Mouse (Mus musculus) limb, embryonic 10.5 days (tissue): ENCODE data around the gene 2810408A11Rik. TPM values are rescaled to one million over a fixed set of nuclear protein-coding genes. Genes with fewer than 3 reads are reported as not detected.
"Not testable (repeated sequence)": the region's sequence is repeated elsewhere in the genome, so short reads cannot be mapped to it uniquely, and the experiment has no call there.

Experiments used
- DNase-seq: peaks from one replicate; pipeline ENCODE4 v3.0.0-alpha.2; 2017; ENCODE audit warnings: low spot score
- H3K27ac ChIP-seq: fragments of 300-500 bp; sonication (generic); 2 replicates; pipeline ENCODE4 v1.5.1; 2016; ENCODE audit warnings: mild to moderate bottlenecking
- H3K27me3 ChIP-seq: fragments of 300-500 bp; sonication (generic); 2 replicates; pipeline ENCODE4 v1.6.1; 2016; ENCODE audit warnings: low read depth, mild to moderate bottlenecking; ENCODE audit not compliant: poor library complexity, severe bottlenecking
- H3K36me3 ChIP-seq: fragments of 300-500 bp; sonication (generic); 2 replicates; pipeline ENCODE4 v1.6.1; 2016; ENCODE audit warnings: mild to moderate bottlenecking, moderate library complexity
- H3K4me1 ChIP-seq: fragments of 300-500 bp; sonication (generic); 2 replicates; pipeline ENCODE4 v1.6.1; 2016
- H3K4me3 ChIP-seq: fragments of 300-500 bp; sonication (generic); 2 replicates; pipeline ENCODE4 v1.5.1; 2016; ENCODE audit warnings: mild to moderate bottlenecking, moderate library complexity
- H3K9me3 ChIP-seq: fragments of 300-500 bp; sonication (generic); replicated peaks from 2 replicates; pipeline ENCODE4 v1.6.1; 2016; ENCODE audit warnings: mild to moderate bottlenecking
- WGBS: fragments of 180-500 bp; shearing (Covaris S2); methylation state at CpG from one replicate; pipeline ENCODE4 v1.1.7; 2016; 5-methylcytosine and 5-hydroxymethylcytosine counted together
- polyA plus RNA-seq: library from polyadenylated mRNA; unstranded; fragments of >200 nt; fragmentation: Nextera tagmentation; extraction: Ambion mirVana; gene quantifications from 2 replicates; pipeline ENCODE4 v1.2.1, GENCODE M21; 2016

Gene 2810408A11Rik
- polyA plus RNA-seq, 1 experiment from 2014 or later: 25.8 TPM

DNA sequence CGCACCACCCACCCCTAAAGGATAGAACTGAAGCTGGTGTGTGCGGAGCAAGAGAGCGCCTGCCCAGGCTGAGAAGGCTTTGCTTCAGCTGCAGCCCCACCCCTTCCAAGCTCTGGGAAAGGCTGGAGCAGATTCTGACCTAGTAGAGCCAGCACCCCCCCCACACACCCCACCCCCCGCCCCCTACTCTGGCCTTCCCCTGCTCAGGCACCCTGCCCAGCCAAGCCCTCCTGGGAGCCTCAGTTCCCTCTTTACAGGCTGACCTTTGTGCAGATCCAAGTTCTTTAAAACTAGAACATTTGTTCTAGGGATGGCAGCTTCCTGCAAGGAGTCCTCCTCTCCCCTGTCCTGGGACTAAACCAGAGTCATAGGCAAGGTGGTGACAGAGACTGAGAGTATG lies 36.6 kb upstream of the 2810408A11Rik start:
- Histone ChIP-seq H3K9me3 (no peaks in the 10 kb centered on the region), H3K27ac (peak overlapping the region; percentile 15), H3K4me3 (peak overlapping the region; percentile 77; the same call in 1 of the 2 replicates), H3K36me3 (peaks cover 19% of the 10 kb centered on the region), H3K4me1 (peaks cover 61% of the 10 kb centered on the region), H3K27me3 (peaks cover 58% of the 10 kb centered on the region)
- no peak for DNase-seq
- 50% methylated on average over 4 of the region's 4 CpGs for WGBS

GRCm38 (mm10) chr11:69936714-69937347 lies 36.0 kb upstream of the 2810408A11Rik start:
- Histone ChIP-seq H3K36me3 (peaks cover 14% of the 10 kb centered on the region), H3K4me1 (peaks cover 61% of the 10 kb centered on the region), H3K9me3 (no peaks in the 10 kb centered on the region), H3K27ac (peak overlapping the region; percentile 15; the same call in 1 of the 2 replicates), H3K27me3 (peaks cover 58% of the 10 kb centered on the region), H3K4me3 (peak overlapping the region; percentile 77)
- no peak for DNase-seq
- WGBS: 48% methylated on average over 9 of the region's 9 CpGs

DNA sequence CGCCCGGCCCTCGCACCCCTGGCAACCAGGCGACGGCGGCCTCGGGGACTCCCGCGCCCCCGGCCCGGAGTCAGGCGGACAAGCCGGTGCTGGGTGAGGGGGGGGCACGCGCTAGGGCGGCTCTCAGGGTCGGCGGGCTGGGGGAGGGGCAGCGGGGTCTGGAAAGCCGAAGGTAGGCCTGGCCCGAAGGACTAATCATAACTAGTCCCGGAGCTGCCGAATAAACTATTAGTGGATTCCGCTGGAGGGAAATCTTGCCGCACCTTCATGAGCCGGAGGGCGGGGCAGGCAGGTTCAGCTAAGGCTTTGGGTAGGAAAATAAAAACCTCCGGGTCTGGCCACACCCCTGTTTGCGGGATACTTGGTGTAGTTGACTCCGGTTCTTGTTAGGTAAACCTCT lies 35.4 kb upstream of the 2810408A11Rik start:
- peak; percentile 60 for DNase-seq
- Histone ChIP-seq H3K27me3 (peaks cover 58% of the 10 kb centered on the region), H3K27ac (peak overlapping the region; percentile 89), H3K4me3 (peak overlapping the region; percentile 77), H3K9me3 (no peaks in the 10 kb centered on the region), H3K4me1 (peaks cover 61% of the 10 kb centered on the region), H3K36me3 (peaks cover 9% of the 10 kb centered on the region; the same call in 1 of the 2 replicates)
- 2% methylated on average over 30 of the region's 30 CpGs for WGBS

- peaks cover 61% of the 10 kb centered on the region for H3K4me1 ChIP-seq
- peak within 1 kb of the TSS; percentile 77 for H3K4me3 ChIP-seq
- WGBS: 1% methylated on average over 59 of the region's 62 CpGs
- H3K36me3 ChIP-seq: peaks cover 5% of the 10 kb centered on the region; the same call in 1 of the 2 replicates
- H3K27ac ChIP-seq: peak within 1 kb of the TSS; percentile 89
- no peaks in the 10 kb centered on the region for H3K9me3 ChIP-seq
- H3K27me3 ChIP-seq: peaks cover 53% of the 10 kb centered on the region
- peak; percentile 97 for DNase-seq
Observed at GRCm38 (mm10) chr11:69935137-69935879, 34.5 kb upstream of the 2810408A11Rik start, which contains the start of gene Ybx2. Ybx2 (plus strand) TSS chr11:69935796.

GRCm38 (mm10) chr11:69934681-69935080 lies 33.9 kb upstream of the 2810408A11Rik start:
- Histone ChIP-seq H3K27ac (peak overlapping the region; percentile 89; the same call in 1 of the 2 replicates), H3K4me3 (peak overlapping the region; percentile 77), H3K9me3 (no peaks in the 10 kb centered on the region), H3K36me3 (no peaks in the 10 kb centered on the region), H3K4me1 (peaks cover 56% of the 10 kb centered on the region), H3K27me3 (peaks cover 50% of the 10 kb centered on the region)
- 22% methylated on average over 6 of the region's 6 CpGs for WGBS
- no peak for DNase-seq

DNA sequence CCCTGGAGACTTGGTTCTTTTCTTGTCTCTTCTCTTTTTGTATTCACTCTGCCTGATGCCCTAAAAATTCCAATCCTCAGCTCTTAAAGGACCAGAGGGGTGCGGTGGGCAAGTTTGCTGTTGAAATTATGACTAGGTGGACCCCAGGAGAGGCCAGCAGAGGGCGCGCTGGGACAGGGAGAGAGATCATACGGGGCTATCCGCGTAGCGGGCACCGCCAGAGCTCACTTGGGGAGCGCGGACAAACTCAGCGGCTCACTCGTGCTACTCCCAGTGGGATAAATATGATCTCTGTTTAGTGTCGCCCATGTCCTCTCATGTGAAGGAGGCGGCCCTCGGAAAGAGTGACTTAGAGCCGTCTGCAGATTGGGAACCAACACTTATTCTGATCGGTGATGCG lies 33.4 kb upstream of the 2810408A11Rik start:
- Histone ChIP-seq H3K9me3 (no peaks in the 10 kb centered on the region), H3K27me3 (peaks cover 45% of the 10 kb centered on the region), H3K4me1 (peaks cover 53% of the 10 kb centered on the region), H3K4me3 (peak overlapping the region; percentile 77), H3K36me3 (no peaks in the 10 kb centered on the region), H3K27ac (peak overlapping the region; percentile 89; the same call in 1 of the 2 replicates)
- WGBS: 1% methylated on average over 18 of the region's 18 CpGs
- peak; percentile 99 for DNase-seq

DNA sequence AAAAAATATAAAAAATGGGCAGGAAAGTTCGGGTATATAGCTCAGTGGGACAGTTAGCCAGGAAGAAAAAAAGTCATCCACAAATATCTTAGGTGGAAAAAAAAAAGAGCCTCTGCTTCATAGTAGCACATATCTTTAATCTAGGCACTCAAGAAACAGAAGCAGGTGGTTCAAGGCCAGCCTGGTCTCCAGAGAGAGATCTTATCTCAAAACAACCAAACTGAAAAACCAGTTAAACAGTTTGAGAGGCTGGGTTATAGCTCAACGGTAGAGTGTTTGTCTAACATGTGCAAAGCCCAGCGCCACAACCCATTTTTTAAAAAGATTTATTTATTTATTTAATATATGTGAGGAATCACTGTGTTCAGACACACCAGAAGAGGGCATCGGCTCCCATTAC lies 32.3 kb upstream of the 2810408A11Rik start:
- no peaks in the 10 kb centered on the region for H3K9me3 ChIP-seq
- no peak for DNase-seq
- H3K36me3 ChIP-seq: no peaks in the 10 kb centered on the region
- no peak overlapping the region for H3K27ac ChIP-seq
- WGBS: 83% methylated on average over 4 of the region's 4 CpGs
- H3K4me3 ChIP-seq: no peak overlapping the region
- H3K27me3 ChIP-seq: peaks cover 34% of the 10 kb centered on the region
- H3K4me1 ChIP-seq: peaks cover 42% of the 10 kb centered on the region

GRCm38 (mm10) chr11:69932254-69932653 lies 31.5 kb upstream of the 2810408A11Rik start:
- Histone ChIP-seq H3K27ac (no peak overlapping the region), H3K36me3 (no peaks in the 10 kb centered on the region), H3K9me3 (no peaks in the 10 kb centered on the region), H3K4me1 (peaks cover 34% of the 10 kb centered on the region), H3K27me3 (peaks cover 25% of the 10 kb centered on the region), H3K4me3 (no peak overlapping the region)
- DNase-seq: no peak
- 37% methylated on average over 3 of the region's 3 CpGs for WGBS

GRCm38 (mm10) chr11:69931769-69932168 lies 31.0 kb upstream of the 2810408A11Rik start:
- peaks cover 29% of the 10 kb centered on the region for H3K4me1 ChIP-seq
- peaks cover 21% of the 10 kb centered on the region for H3K27me3 ChIP-seq
- no peak for DNase-seq
- no peak overlapping the region for H3K27ac ChIP-seq
- no peaks in the 10 kb centered on the region for H3K9me3 ChIP-seq
- no peak overlapping the region for H3K4me3 ChIP-seq
- 76% methylated on average over 8 of the region's 8 CpGs for WGBS
- no peaks in the 10 kb centered on the region for H3K36me3 ChIP-seq

GRCm38 (mm10) chr11:69930967-69931537 lies 30.3 kb upstream of the 2810408A11Rik start:
- Histone ChIP-seq H3K36me3 (no peaks in the 10 kb centered on the region), H3K27me3 (peaks cover 13% of the 10 kb centered on the region), H3K9me3 (no peaks in the 10 kb centered on the region), H3K4me1 (peaks cover 22% of the 10 kb centered on the region), H3K4me3 (no peak overlapping the region), H3K27ac (no peak overlapping the region)
- WGBS: 78% methylated on average over 3 of the region's 3 CpGs
- no peak for DNase-seq

DNA sequence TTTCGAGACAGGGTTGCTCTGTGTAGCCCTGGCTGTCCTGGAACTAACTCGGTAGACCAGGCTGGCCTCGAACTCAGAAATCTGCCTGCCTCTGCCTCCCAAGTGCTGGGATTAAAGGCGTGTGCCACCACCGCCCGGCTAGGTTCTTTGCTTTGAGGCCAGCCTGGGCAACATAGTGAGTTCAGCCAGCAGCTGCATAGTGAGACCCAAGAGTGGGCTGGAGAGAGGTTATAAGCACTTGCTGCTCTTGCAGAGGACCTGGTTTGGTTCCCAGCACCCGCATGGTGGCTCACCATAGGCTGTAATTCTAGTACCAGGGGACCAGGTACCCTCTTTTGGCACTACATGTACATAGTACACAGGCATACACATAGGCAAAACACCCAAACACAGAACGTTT lies 29.4 kb upstream of the 2810408A11Rik start:
- H3K27ac ChIP-seq, DNase-seq: not testable (repeated sequence)

GRCm38 (mm10) chr11:69929712-69930111 lies 28.9 kb upstream of the 2810408A11Rik start:
- no peaks in the 10 kb centered on the region for H3K9me3 ChIP-seq
- no peak for DNase-seq
- 92% methylated on average over 4 of the region's 4 CpGs for WGBS
- no peak overlapping the region for H3K27ac ChIP-seq
- no peak overlapping the region for H3K4me3 ChIP-seq
- no peaks in the 10 kb centered on the region for H3K36me3 ChIP-seq
- 0 out of 2 replicates have a peak, but pooled peaks cover 2% of the 10 kb centered on the region for H3K27me3 ChIP-seq
- peaks cover 9% of the 10 kb centered on the region for H3K4me1 ChIP-seq

More for the DNA sequence above, 29.4 kb upstream of the 2810408A11Rik start:
- 87% methylated on average over 8 of the region's 8 CpGs for WGBS
- not testable (repeated sequence) for H3K27me3 ChIP-seq, H3K9me3 ChIP-seq, H3K4me3 ChIP-seq, H3K36me3 ChIP-seq
- H3K4me1 ChIP-seq: peaks cover 13% of the 10 kb centered on the region

DNA sequence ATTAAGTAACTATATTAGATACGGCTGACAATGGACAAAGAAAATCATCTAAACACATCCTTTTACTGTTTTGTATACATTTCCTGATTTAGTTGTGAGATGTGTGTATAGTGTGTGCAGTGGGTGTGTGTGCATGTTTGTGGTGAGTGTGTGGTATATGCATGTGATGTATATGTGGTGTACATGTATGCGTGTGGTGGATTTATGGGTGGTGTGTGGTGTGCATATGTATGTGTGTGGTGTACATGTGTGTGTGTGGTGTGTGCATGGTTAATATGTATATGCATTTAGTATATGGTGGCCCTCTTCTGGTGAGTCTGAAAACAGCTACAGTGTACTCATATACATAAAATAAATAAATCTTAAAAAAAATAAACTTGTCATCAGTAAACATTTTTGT lies 26.7 kb upstream of the 2810408A11Rik start:
- H3K27ac ChIP-seq: no peak overlapping the region
- WGBS: 96% methylated on average over 2 of the region's 2 CpGs
- no peak for DNase-seq
- no peak overlapping the region for H3K4me3 ChIP-seq
- no peaks in the 10 kb centered on the region for H3K27me3 ChIP-seq
- H3K9me3 ChIP-seq: no peaks in the 10 kb centered on the region
- peaks cover 5% of the 10 kb centered on the region for H3K4me1 ChIP-seq
- no peaks in the 10 kb centered on the region for H3K36me3 ChIP-seq
